Mouse (Mus musculus): ENCODE data around the gene Ccdc134.

The Ccdc134 gene

DNA sequence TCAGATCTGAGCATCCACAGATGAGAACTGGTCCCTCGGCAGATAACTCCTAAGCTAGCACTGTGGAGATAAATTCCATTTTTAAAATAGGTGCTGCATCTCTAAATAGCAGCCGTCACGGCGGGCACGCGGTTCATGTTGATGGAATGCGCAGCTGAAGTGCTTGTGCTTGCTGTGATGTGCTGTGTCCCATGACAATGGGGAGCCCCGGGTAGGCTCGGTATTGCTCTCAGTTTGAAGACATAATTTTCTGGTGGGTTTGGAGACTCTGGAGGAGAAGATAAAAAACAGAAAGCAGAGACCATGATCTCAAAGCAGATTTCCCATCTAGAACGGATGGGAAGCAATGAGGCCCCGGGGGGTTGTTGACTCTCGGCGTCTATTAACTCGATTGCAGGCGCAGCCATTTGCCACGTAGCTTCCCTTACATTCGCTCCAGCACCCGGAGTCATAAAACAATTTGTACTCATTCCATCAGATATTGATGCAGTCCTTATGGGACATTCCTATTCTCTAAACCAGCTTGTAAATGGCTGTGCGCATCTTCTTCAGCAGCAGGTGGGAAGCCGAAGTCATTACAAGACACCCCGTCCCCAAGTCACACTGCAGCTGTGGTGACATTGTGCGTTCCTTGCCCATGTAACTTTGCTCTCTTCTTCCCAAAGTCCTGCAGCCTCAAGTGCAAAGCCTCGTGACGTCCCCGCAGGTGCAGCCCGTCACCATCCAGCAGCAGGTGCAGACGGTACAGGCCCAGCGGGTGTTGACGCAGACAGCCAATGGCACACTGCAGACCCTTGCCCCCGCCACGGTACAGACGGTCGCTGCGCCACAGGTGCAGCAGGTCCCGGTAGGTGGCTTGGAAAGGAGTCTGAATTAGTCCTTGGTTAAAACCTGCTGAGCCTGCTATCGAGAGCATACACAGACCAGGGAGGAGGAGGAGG, 43.0 kb downstream of the Ccdc134 start:
- peak; percentile 77 to 87 for DNase-seq

DNA sequence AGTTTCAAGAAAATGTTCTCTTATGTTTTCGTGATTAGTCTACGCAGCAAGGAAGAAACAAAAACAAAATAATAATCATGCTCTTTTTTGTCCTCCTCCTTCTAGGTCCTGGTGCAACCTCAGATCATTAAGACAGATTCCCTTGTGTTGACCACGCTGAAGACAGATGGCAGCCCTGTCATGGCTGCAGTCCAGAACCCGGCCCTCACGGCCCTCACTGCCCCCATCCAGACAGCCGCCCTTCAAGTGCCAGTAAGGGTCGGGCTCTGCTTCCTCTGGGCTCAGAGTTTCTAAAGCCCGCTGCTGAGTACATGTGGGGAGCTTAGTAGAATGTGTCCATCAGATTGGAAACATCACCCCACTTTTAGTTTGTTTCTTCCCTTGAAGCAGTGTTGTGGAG, 44.9 kb downstream of the Ccdc134 start:
- DNase-seq: peak; percentile 93 to 96

DNA sequence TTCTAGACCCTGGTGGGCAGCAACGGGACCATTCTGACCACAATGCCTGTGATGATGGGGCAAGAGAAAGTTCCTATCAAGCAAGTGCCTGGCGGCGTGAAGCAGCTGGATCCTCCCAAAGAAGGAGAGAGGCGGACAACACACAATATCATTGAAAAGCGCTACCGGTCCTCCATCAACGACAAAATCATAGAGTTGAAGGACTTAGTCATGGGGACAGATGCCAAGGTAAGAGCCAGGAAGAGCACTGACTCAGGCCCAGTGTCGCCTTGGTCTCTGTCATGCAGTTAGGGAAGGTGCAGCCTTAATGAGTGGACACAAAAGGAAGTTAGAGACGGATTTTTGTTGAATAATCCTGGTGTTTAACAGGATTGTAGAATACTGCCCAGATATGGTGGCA, 47.4 kb downstream of the Ccdc134 start:
- no peak for DNase-seq

GRCm38 (mm10) chr15:82177743-82178290, 50.1 kb downstream of the Ccdc134 start:
- no peak for DNase-seq

- DNase-seq: no peak
These were observed 53.4 kb downstream of the Ccdc134 start for GRCm38 (mm10) chr15:82181131-82181530.

GRCm38 (mm10) chr15:82182311-82182710, 54.6 kb downstream of the Ccdc134 start:
- DNase-seq: no peak

- DNase-seq: no peak
These were observed 55.9 kb downstream of the Ccdc134 start for GRCm38 (mm10) chr15:82183596-82183995.

DNA sequence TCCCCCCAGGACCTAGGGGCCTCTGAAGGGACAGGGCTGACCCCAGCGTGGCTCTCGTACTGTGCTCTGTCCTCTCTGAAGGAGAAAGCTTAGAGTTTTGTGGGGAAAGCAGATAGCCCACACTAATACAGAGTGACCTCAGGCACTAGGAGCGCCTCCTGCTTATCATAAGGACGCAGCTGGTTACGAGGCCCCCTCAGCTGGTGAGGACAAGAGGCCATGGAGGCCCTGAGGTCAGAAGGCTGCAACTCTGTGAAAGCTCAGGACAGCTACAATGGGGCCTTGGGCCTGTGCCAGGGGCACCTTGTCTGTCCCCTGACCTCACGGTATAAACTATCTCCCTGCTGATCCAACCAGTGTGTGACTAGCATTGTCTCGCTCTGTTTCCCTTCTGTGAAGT, 56.5 kb downstream of the Ccdc134 start:
- DNase-seq: no peak

- no peak for DNase-seq
These were observed 56.9 kb downstream of the Ccdc134 start for GRCm38 (mm10) chr15:82184656-82185055.

DNA sequence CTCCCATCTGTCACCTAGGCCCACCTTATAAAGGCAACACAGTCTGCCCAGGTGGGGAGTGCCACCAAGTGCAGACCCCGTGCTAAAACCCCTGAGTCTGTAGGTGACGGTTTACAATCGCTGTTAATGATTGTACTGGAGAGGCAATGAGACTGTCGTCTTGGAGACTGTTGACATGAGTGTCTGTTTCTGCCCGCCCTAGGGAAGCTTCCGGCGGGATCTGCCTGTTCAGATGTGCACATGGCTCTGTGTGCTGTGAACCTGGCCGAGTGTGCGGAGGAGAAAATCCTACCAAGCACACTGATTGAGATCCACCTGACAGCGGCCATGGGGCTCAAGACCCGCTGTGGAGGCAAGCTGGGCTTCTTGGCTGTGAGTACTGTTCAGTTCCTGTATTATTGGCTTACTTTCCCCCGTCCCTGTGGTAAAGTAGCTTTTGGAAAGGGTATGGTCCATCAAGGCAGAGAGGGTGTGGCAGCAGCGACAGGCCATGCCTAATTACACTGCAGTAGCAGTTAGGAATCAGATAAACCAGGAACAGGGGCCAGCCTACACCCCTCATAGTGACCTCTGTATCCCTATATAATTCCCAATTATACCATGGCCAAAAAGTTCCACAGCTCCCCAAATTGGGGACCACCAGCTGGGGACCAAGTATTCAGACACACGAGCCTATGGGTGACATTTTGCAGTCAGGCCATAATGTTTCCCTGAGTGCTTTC, 57.5 kb downstream of the Ccdc134 start:
- DNase-seq: peak in 1 of 2 experiments; percentile 38

DNA sequence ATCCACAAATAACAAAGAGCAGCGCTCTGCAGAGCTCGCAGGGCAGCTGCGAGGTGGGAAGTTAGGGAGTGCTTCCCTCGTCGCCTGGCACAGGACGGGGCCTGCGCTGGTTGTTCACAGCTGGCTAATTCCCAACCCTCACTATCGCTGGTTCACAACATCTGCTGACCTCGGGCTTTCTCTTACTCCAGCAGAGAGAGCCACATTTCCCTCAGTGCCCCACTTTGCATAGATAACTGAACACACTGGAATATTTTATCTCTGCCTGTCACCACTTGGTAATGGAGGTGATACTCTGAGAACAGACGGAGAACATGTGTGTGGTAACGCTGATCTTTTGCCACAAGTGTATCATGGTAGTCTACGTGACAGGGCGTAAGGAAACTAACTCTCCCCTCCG, 58.4 kb downstream of the Ccdc134 start:
- DNase-seq: no peak

- DNase-seq: no peak
These were observed 59.2 kb downstream of the Ccdc134 start for GRCm38 (mm10) chr15:82186931-82187330.

- DNase-seq: no peak
These were observed 59.7 kb downstream of the Ccdc134 start for GRCm38 (mm10) chr15:82187401-82187800.

DNA sequence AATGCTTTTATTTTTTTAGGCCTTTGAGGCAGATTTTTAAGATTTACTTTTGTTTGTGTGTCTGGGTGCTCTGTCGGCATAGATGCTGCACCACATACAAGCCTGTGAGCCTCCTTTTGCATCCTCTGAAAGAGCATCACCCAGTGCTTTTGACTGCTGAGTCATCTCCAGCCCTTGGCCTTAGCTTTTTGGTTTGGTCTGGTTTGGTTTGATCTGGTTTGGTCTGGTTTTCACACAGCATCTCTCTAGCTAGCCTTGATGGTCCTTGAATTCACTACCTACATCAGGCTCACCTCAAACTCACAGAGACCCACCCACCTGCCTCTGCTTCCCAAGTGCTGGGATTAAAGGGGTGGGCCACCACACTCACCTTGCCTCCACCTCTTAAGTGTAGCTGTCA, 60.2 kb downstream of the Ccdc134 start:
- DNase-seq: no peak

GRCm38 (mm10) chr15:82188481-82189240, 60.9 kb downstream of the Ccdc134 start:
- peak; percentile 82 to 88 for DNase-seq

Measured in cerebellum, postnatal 10 days (tissue).